ENCODE assay signal across 8 mouse cellular contexts in genomic region chr13:113986864-113987562, GRCm38 (mm10).
DNase-seq lines count a peak whose midpoint lies in the region.

No protein-coding gene starts in this region.

- H3K4me3 ChIP-seq in heart, embryonic 10.5 days, result no peak overlapping the region

- H3K9me3 ChIP-seq in heart, embryonic 10.5 days, result no peaks in the 10 kb centered on the region

- DNase-seq in heart, adult 11 months, result peak; percentile 92
- no peak for DNase-seq in heart, embryonic 10.5 days (ENCODE audit: low spot score)
- DNase-seq in Muller cell, postnatal 12 days (ENCODE audit: inconsistent ontology term), result peak; percentile 92
- peak; percentile 93 for DNase-seq in cerebellum, adult 8-10 months
- DNase-seq in heart, postnatal 36 days, result peak; percentile 19 to 39
- no peak for DNase-seq in thymus, postnatal 25 days
- no peak for DNase-seq in kidney, postnatal 14 days
- DNase-seq in c-Kit-positive CD71-positive TER-119-positive erythroid progenitor cells, embryonic 14.5 days (ENCODE audit: low spot score), result no peak

- H3K4me1 ChIP-seq in heart, embryonic 10.5 days, result peaks cover under 1% of the 10 kb centered on the region; the same call in 1 of the 2 replicates

- H3K27me3 ChIP-seq in heart, embryonic 10.5 days (ENCODE audit: insufficient read depth, poor library complexity, severe bottlenecking), result no peaks in the 10 kb centered on the region

- no peak overlapping the region for H3K27ac ChIP-seq in heart, embryonic 10.5 days

- no peaks in the 10 kb centered on the region for H3K36me3 ChIP-seq in heart, embryonic 10.5 days

- 86% methylated on average over 13 of the region's 13 CpGs for WGBS in heart, embryonic 10.5 days

- intact Hi-C loops in heart, postnatal 36 days (cut with DNase I), result no loop called here

Comparison
In these comparisons a context has a peak if more than half of its experiments do, and no peak if none do; other contexts are left out.
1. DNase-seq: peak in heart, adult 11 months (single experiment), Muller cell, postnatal 12 days (single experiment), cerebellum, adult 8-10 months (single experiment) and heart, postnatal 36 days (2 of 2); none in heart, embryonic 10.5 days (single experiment), thymus, postnatal 25 days (single experiment), kidney, postnatal 14 days (single experiment) and c-Kit-positive CD71-positive TER-119-positive erythroid progenitor cells, embryonic 14.5 days (single experiment).